Mouse (Mus musculus) left cerebral cortex, postnatal 25 days (tissue): ENCODE results near the gene Ppp1r7. TPM values are rescaled to one million over a fixed set of nuclear protein-coding genes. Genes with fewer than 3 reads are reported as not detected.
"Not testable (repeated sequence)": the region's sequence is repeated elsewhere in the genome, so short reads cannot be mapped to it uniquely, and the experiment has no call there.

ENCODE experiments used
- DNase-seq, 2 experiments: peaks; one replicate each; pipeline ENCODE4 v3.0.0; 2022; ENCODE audit warnings: low spot score in 2 of 2, mixed read lengths in 1 of 2
- intact Hi-C: fragments of 180-260 bp; cut with DNase I; formaldehyde crosslinking; loops from one replicate; pipeline ENCODE4 v1.15.1; 2025
- total RNA-seq, 2 experiments: library from RNA; stranded (reverse); gene quantifications; 2 replicates each; pipeline ENCODE4 v1.2.3; 2021

Ppp1r7 gene
- 10 to 100 TPM; 81.1 to 84.7 TPM for total RNA-seq

DNA sequence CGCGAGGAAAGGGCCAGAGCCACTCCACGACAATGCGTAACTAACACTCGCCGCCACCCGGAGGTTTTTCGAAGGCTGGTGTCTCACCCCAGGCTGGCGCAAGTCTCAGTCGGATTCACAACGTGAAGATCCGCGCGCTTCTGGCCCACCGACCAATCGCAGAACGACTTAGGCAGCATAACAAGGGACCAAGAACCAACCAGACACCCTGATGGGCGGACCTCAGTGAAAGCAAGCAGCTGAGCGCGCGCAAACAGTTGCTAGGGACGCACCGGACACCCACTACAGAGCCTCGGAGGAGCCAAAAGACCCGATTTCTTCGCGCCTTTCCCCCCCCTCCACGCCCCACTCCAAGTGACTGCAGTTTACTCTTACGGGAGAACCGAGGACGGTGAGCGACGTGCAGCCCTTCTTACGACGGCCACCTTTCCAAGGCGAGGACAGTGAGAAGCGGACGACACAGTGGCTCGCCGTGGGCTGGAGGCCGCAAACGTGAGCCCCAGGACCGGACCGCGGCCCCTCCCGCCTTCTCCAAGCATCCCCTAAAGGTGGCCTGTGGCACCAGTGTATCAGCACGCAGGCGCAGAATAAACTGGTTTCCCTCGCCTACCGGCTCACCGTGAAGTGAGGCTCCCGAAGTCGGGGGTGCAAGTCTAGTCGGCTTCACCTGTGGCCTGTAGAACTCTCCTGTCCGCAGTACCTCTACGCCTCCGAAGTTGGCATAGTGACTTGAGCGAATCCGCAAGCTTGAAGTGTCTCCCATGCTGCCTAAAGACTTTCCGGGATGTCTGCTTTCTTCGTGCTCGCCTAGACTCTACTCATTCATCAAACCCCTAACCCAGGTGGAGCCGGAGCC is at the start of gene Ppp1r7, which contains the start of gene Pask:
Gene Ppp1r7 (plus strand): TSS at position 207 of the 856 bp plus-strand sequence.
Gene Pask (minus strand): TSS at position 835 of the 856 bp plus-strand sequence.
- intact Hi-C loops: loop anchor here (2.0 kb wide), 1 partner anchor 136 kb away; the partner anchor contains the start of gene Hdlbp
- peak; percentile 93 to 98 for DNase-seq

DNA sequence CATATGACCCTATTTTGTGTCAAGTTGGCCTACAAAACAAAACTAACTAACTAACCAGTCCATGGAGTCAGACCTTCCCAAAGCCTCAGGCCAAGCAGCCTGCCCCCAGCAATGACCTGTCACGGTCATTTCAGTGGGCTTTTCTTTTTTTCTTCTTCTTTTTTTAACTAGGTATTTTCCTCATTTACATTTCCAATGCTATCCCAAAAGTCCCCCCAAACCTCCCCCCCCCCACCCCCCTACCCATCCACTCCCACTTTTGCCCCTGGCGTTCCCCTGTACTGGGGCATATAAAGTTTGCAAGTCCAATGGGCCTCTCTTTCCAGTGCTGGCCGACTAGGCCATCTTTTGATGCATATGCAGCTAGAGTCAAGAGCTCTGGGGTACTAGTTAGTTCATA is 48.2 kb upstream of the Ppp1r7 start:
- DNase-seq, intact Hi-C loops: not testable (repeated sequence)

DNA sequence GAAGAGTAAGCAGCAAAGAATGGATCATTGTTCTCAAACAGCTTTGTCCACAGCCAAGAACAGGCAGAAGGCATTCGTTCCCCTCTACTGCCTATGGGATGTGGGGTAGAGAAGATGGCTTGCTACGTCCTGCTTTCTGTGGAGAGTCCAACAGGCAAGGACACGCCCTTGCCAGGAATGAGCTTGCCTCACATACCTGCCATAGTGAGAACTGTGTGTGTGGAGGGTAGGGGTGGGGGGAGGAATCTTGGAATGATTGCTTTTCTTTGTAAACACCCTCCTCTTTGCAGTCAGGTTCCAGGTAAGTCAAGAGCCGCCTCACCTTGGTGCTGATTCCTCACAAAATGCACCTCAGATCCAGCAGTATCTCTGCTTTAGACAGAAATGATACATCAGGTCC is 42.9 kb upstream of the Ppp1r7 start:
- no peak for DNase-seq
- intact Hi-C loops: no loop called here

GRCm38 (mm10) chr1:93300578-93300977 is 42.1 kb upstream of the Ppp1r7 start:
- DNase-seq: no peak
- intact Hi-C loops: no loop called here

GRCm38 (mm10) chr1:93305581-93306337 is 36.9 kb upstream of the Ppp1r7 start, which contains the start of gene Mterf4:
TSS of gene Mterf4 (minus strand) at chr1:93305915.
- DNase-seq: peak; percentile 82 to 84
- intact Hi-C loops: loop anchor here (5.0 kb wide), 1 partner anchor 133 kb away; no protein-coding TSS in a partner anchor

GRCm38 (mm10) chr1:93323973-93324372 is 18.7 kb upstream of the Ppp1r7 start:
- intact Hi-C loops: no loop called here
- DNase-seq: no peak

GRCm38 (mm10) chr1:93326446-93326845 is 16.2 kb upstream of the Ppp1r7 start:
- DNase-seq: no peak
- intact Hi-C loops: no loop called here

DNA sequence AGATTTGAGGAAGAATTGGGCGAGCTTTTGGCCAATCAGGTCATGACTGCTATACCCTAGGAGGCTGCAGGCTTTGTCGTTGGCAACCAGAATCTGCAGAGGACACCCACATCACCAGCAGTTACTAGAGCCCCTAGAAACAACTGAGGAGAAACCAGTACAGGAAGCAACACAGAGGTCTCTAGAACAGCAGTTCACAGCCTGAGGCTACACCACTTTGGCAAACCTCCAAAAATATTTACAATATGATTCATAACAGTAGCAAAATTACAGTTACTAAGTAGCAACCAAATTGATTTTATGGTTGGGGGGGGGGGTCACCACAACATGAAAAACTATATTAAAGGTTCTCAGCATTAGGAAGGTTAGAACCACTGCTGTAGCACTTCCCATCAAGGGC is 8.0 kb upstream of the Ppp1r7 start:
- no peak for DNase-seq
- intact Hi-C loops: no loop called here

GRCm38 (mm10) chr1:93343504-93344047 is 922 bp downstream of the Ppp1r7 start:
- DNase-seq: peak; percentile 95 to 98
- intact Hi-C loops: loop anchor here (2.0 kb wide), 1 partner anchor 135 kb away; the partner anchor contains the start of gene Hdlbp

GRCm38 (mm10) chr1:93347176-93347575 is 4.5 kb downstream of the Ppp1r7 start:
- intact Hi-C loops: no loop called here
- DNase-seq: peak in 1 of 2 experiments; percentile 47

DNA sequence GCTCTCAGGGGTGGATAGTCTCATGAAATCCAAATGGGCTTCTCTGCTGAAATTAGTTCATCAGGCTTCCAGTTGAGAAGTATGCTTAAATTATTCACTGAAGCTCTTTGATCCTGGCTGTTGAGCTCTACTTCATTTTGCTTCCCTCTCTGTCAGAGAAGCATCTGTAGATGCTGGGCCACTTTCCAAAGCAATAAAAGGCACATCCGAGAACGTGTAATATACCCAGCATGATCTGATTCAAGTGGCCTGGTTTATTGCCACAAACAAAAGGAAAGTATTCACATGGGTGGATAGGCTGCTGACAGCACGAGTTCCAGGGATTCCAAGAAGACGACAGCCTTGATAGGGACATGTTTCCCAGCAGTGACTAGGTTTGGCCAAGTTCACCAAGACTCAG is 7.0 kb downstream of the Ppp1r7 start:
- peak; percentile 9 to 63 for DNase-seq
- intact Hi-C loops: loop anchor here (5.0 kb wide), 1 partner anchor 153 kb away; no protein-coding TSS in a partner anchor

- peak; percentile 32 to 77 for DNase-seq
- intact Hi-C loops: loop anchor here (5.0 kb wide), 1 partner anchor 150 kb away; no protein-coding TSS in a partner anchor
These were observed 10.1 kb downstream of the Ppp1r7 start for GRCm38 (mm10) chr1:93352724-93353123.

DNA sequence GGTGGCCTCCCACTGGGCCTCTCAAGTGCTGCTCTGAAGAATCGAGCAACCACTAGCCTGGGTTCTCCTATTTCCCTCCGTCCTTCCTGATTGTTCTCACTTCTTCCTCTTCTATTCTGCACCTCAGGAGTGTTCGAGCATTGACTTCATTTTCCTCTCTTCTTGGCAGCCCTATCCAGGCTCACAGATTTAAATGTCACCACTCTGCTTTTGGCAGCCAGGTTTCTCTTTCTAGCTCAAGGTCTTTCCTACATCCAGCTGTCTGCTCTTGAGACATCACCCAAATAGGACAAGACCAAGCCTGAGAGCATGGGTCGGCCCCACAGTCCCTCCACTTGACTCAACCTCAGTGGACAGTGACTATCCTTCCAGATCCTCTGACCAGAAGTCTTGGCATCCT is 20.0 kb downstream of the Ppp1r7 start:
- peak in 1 of 2 experiments; percentile 35 for DNase-seq
- intact Hi-C loops: no loop called here

- intact Hi-C loops: no loop called here
- DNase-seq: no peak
These were observed 23.0 kb downstream of the Ppp1r7 start for GRCm38 (mm10) chr1:93365641-93366040.

DNA sequence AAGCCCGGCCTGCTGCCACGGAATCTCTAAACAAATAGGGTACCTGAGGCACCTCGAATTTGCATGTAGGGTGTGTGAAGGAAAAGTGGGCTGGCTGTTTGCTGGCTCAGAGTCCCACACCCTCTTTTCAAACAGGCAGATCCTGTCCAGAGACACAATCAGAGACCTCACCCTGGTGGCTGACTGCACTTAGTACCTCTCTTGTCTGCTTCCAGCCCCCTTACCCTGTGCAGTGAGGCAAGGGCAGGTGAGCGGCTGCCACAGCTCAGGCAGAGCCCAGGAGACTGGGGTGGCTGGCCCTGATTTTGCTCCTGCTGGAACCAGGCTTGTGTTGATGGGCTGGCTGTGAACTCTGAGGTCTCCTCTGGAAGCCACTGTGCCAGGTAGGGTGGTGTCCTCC is 31.0 kb downstream of the Ppp1r7 start, which contains the start of gene Ano7:
Gene Ano7 (plus strand): TSS at position 266 of the 400 bp plus-strand sequence.
- intact Hi-C loops: no loop called here
- DNase-seq: no peak

DNA sequence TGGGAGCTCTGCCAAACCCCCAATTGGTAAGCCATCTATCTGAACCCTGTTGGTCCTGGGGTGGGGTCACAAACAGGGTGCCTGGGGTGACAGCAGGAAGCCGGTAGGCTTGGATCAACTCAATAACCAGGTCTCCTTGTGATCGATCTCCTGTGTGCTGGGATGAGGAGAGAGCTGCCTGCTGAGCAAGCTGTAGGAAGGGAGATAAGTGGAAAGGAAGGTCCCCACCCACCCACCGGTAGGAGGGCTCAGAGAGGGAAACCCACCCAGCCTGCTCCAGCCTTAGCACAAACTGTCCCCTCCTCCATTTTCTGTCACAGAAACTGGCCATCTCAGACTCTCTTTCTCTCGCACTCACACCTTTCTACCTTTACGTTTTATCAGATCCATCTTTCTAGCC is 34.7 kb downstream of the Ppp1r7 start:
- no peak for DNase-seq
- intact Hi-C loops: no loop called here

- no peak for DNase-seq
- intact Hi-C loops: no loop called here
These were observed 36.5 kb downstream of the Ppp1r7 start for GRCm38 (mm10) chr1:93379117-93379516.

GRCm38 (mm10) chr1:93387198-93387597 is 44.5 kb downstream of the Ppp1r7 start:
- DNase-seq: no peak
- intact Hi-C loops: no loop called here

- intact Hi-C loops: no loop called here
- no peak for DNase-seq
These were observed 46.3 kb downstream of the Ppp1r7 start for GRCm38 (mm10) chr1:93388906-93389305.
